In the genomic region with DNA sequence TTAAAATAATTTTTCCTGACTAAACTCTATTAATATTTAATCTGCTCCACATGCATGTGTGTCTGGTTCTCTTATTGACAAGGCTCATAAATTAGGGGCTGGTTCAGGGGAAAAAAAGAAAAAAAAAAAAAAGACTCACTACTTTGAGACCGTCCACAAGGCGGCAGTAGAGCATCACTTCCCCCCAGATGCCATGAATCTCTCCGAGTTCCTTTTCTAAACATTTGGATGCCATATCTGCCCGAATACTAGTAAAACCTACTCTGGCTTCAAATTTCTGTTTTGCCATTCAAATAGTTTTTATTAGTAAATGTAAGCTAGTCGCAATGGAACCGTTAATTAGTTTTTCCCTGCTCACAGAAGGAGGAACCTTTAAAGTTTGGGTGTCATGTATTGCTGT, we compare ENCODE assay signal across 10 mouse cellular contexts.
DNase-seq lines count a peak whose midpoint lies in the region; ATAC-seq and TF ChIP-seq lines count a peak whose summit lies in the region.
"Had no signal": no experiment of that assay in that cellular context is flagged by ENCODE, and none has a peak within 500 bp of the region (broad histone marks: within the 10 kb centered on the region; RNA-seq: fewer than 3 reads in every experiment).

No protein-coding gene starts in this region.

- H3K27me3 ChIP-seq in forebrain, embryonic 10.5 days (ENCODE audit: poor library complexity, severe bottlenecking), result peaks cover 32% of the 10 kb centered on the region
- peaks cover 18% of the 10 kb centered on the region for H3K27me3 ChIP-seq in forebrain, embryonic 12.5 days
- H3K27me3 ChIP-seq in thymus, adult 2 months (ENCODE audit: control insufficient read depth, insufficient read depth, low read length), result no peaks in the 10 kb centered on the region
- H3K27me3 ChIP-seq in kidney, postnatal 0 days (ENCODE audit: insufficient read depth, low read length), result peaks cover 4% of the 10 kb centered on the region; the same call in 1 of the 2 replicates
- H3K27me3 ChIP-seq in liver, postnatal 0 days (ENCODE audit: insufficient read depth, low read length), result no peaks in the 10 kb centered on the region
- H3K27me3 ChIP-seq: liver, embryonic 15.5 days had no signal

- H3K9ac ChIP-seq in forebrain, embryonic 12.5 days, result no peak overlapping the region
- H3K9ac ChIP-seq in kidney, postnatal 0 days (ENCODE audit: low read depth, low read length), result no peak overlapping the region
- H3K9ac ChIP-seq in liver, postnatal 0 days (replicated peaks), result no peak overlapping the region
- H3K9ac ChIP-seq: liver, embryonic 15.5 days had no signal

- H3K27ac ChIP-seq in forebrain, embryonic 10.5 days, result no peak overlapping the region
- H3K27ac ChIP-seq in forebrain, embryonic 12.5 days, result no peak overlapping the region
- no peak overlapping the region for H3K27ac ChIP-seq in thymus, adult 2 months (ENCODE audit: control insufficient read depth, insufficient read depth, low read length)
- H3K27ac ChIP-seq in kidney, postnatal 0 days, result no peak overlapping the region
- H3K27ac ChIP-seq in liver, postnatal 0 days (ENCODE audit: low read depth), result no peak overlapping the region
- H3K27ac ChIP-seq: liver, embryonic 15.5 days had no signal

- no peak overlapping the region for H3K4me2 ChIP-seq in forebrain, embryonic 12.5 days
- peak overlapping the region; percentile 22; the same call in 1 of the 2 replicates for H3K4me2 ChIP-seq in kidney, postnatal 0 days (ENCODE audit: low read length)
- H3K4me2 ChIP-seq in liver, postnatal 0 days (ENCODE audit: low read depth, low read length), result no peak overlapping the region
- H3K4me2 ChIP-seq: liver, embryonic 15.5 days had no signal

- 16% methylated on average over 6 of the region's 6 CpGs for WGBS in forebrain, embryonic 10.5 days
- WGBS in forebrain, embryonic 12.5 days, result 14% methylated on average over 6 of the region's 6 CpGs
- WGBS in thymus, adult 2 months, result 10% methylated on average over 6 of the region's 6 CpGs
- 2% methylated on average over 6 of the region's 6 CpGs for WGBS in kidney, postnatal 0 days
- 10% methylated on average over 6 of the region's 6 CpGs for WGBS in liver, postnatal 0 days (ENCODE audit: insufficient replicate concordance)

- no peak overlapping the region for H3K4me3 ChIP-seq in forebrain, embryonic 10.5 days
- no peak overlapping the region for H3K4me3 ChIP-seq in forebrain, embryonic 12.5 days (replicated peaks)
- H3K4me3 ChIP-seq in thymus, adult 2 months (ENCODE audit: control insufficient read depth, insufficient read depth, low read length), result no peak overlapping the region
- no peak overlapping the region for H3K4me3 ChIP-seq in kidney, postnatal 0 days (replicated peaks; ENCODE audit: low read depth, low read length)
- no peak overlapping the region for H3K4me3 ChIP-seq in liver, postnatal 0 days (ENCODE audit: low read depth, low read length)
- H3K4me3 ChIP-seq: liver, embryonic 15.5 days had no signal

- peak; percentile 42 for DNase-seq in forebrain, embryonic 10.5 days (ENCODE audit: extremely low spot score, low spot score)
- DNase-seq in thymus, adult 2 months, result peak; percentile 51
- DNase-seq in thymus, adult 18-20 months, result no peak
- DNase-seq in embryo, embryonic 10 days (ENCODE audit: low spot score), result peak; percentile 82
- DNase-seq in kidney, postnatal 0 days (ENCODE audit: low spot score), result peak; percentile 79
- DNase-seq in liver, postnatal 0 days, result peak; percentile 66
- peak; percentile 4 for DNase-seq in spleen, adult 12 weeks (ENCODE audit: low spot score)

- no peaks in the 10 kb centered on the region for H3K9me3 ChIP-seq in forebrain, embryonic 10.5 days
- no peaks in the 10 kb centered on the region for H3K9me3 ChIP-seq in forebrain, embryonic 12.5 days
- no peaks in the 10 kb centered on the region for H3K9me3 ChIP-seq in kidney, postnatal 0 days (replicated peaks; ENCODE audit: low read length)
- H3K9me3 ChIP-seq in liver, postnatal 0 days (ENCODE audit: low read length), result no peaks in the 10 kb centered on the region
- H3K9me3 ChIP-seq: liver, embryonic 15.5 days had no signal

- no peak for TF ChIP-seq EP300 in liver, postnatal 0 days (IDR thresholded peaks at IDR 0.05; ENCODE audit: low read depth)

- no peak for ATAC-seq in forebrain, embryonic 12.5 days (ENCODE audit: low FRiP score)
- ATAC-seq in kidney, postnatal 0 days (replicated peaks; ENCODE audit: low FRiP score, low read depth), result no peak
- ATAC-seq in liver, postnatal 0 days, result no peak

- peaks cover 30% of the 10 kb centered on the region for H3K4me1 ChIP-seq in forebrain, embryonic 10.5 days
- H3K4me1 ChIP-seq in forebrain, embryonic 12.5 days, result peaks cover 13% of the 10 kb centered on the region
- no peaks in the 10 kb centered on the region for H3K4me1 ChIP-seq in thymus, adult 2 months (replicated peaks; ENCODE audit: control insufficient read depth, insufficient read depth, low read length)
- no peaks in the 10 kb centered on the region for H3K4me1 ChIP-seq in kidney, postnatal 0 days (replicated peaks; ENCODE audit: insufficient read depth, low read length)
- no peaks in the 10 kb centered on the region for H3K4me1 ChIP-seq in liver, postnatal 0 days (ENCODE audit: insufficient read depth)
- H3K4me1 ChIP-seq: liver, embryonic 15.5 days had no signal

- TF ChIP-seq CTCF in thymus, adult 2 months (IDR thresholded peaks at IDR 0.05; ENCODE audit: borderline replicate concordance, control insufficient read depth, extremely low read depth, insufficient read depth, low read length, poor library complexity), result no peak
- peak; percentile 94 for TF ChIP-seq CTCF in kidney, postnatal 0 days (IDR thresholded peaks at IDR 0.05; ENCODE audit: low read depth)
- TF ChIP-seq CTCF in liver, postnatal 0 days (IDR thresholded peaks at IDR 0.05; ENCODE audit: low read depth), result peak; percentile 82

- TF ChIP-seq POLR2A in thymus, adult 2 months (IDR thresholded peaks at IDR 0.05; ENCODE audit: control insufficient read depth, extremely low read depth, insufficient read depth, low read length, poor library complexity), result no peak

- no peaks in the 10 kb centered on the region for H3K36me3 ChIP-seq in forebrain, embryonic 10.5 days (replicated peaks)
- no peaks in the 10 kb centered on the region for H3K36me3 ChIP-seq in forebrain, embryonic 12.5 days (replicated peaks)
- H3K36me3 ChIP-seq in thymus, adult 2 months (ENCODE audit: control insufficient read depth, insufficient read depth, low read length), result no peaks in the 10 kb centered on the region
- no peaks in the 10 kb centered on the region for H3K36me3 ChIP-seq in kidney, postnatal 0 days (ENCODE audit: insufficient read depth, low read length)
- H3K36me3 ChIP-seq in liver, postnatal 0 days (replicated peaks; ENCODE audit: insufficient read depth, low read length), result no peaks in the 10 kb centered on the region
- H3K36me3 ChIP-seq: G1E; liver, embryonic 15.5 days had no signal

Comparison
In these comparisons a context has a peak if more than half of its experiments do, and no peak if none do; other contexts are left out.
1. DNase-seq: peak in forebrain, embryonic 10.5 days (single experiment), thymus, adult 2 months (single experiment), embryo, embryonic 10 days (single experiment), kidney, postnatal 0 days (single experiment), liver, postnatal 0 days (single experiment) and spleen, adult 12 weeks (single experiment); none in thymus, adult 18-20 months (0 of 2).